Mouse (Mus musculus): ENCODE results near the gene Smyd3.

- TF ChIP-seq CTCF (IDR thresholded peaks at IDR 0.05; ENCODE audit: extremely low read depth, insufficient read depth, low read length) (no peak), POLR2A (IDR thresholded peaks at IDR 0.05; ENCODE audit: extremely low read depth, insufficient read depth, low read length) (no peak)
These were observed 325.1 kb downstream of the Smyd3 start for GRCm38 (mm10) chr1:179192781-179193180.
